Mouse (Mus musculus) small intestine, adult 2 months (tissue): ENCODE results near the gene Zbtb3. TPM values are rescaled to one million over a fixed set of nuclear protein-coding genes. Genes with fewer than 3 reads are reported as not detected.
A peak's percentile ranks its signal among the peaks of the same experiment; 100 is the strongest.

ENCODE experiments used
- H3K27ac ChIP-seq: fragments of 200-500 bp; 2 replicates; pipeline ENCODE4 v1.5.1; 2012; ENCODE audit warnings: low read depth, low read length, control low read depth, inconsistent platforms; ENCODE audit not compliant: insufficient read depth
- H3K27me3 ChIP-seq: fragments of 200-500 bp; 2 replicates; pipeline ENCODE4 v1.6.1; 2012; ENCODE audit warnings: mild to moderate bottlenecking, moderate library complexity, low read length, inconsistent platforms; ENCODE audit not compliant: control insufficient read depth, insufficient read depth
- H3K36me3 ChIP-seq: fragments of 200-500 bp; 2 replicates; pipeline ENCODE4 v1.6.1; 2012; ENCODE audit warnings: mild to moderate bottlenecking, low read length, control low read depth, inconsistent platforms; ENCODE audit not compliant: control insufficient read depth, insufficient read depth
- H3K4me1 ChIP-seq: fragments of 200-500 bp; 2 replicates; pipeline ENCODE4 v1.6.1; 2012; ENCODE audit warnings: low read length, inconsistent platforms, mixed read lengths; ENCODE audit not compliant: control insufficient read depth, insufficient read depth, insufficient read length
- H3K4me3 ChIP-seq: fragments of 200-500 bp; 2 replicates; pipeline ENCODE4 v1.5.1; 2012; ENCODE audit warnings: low read depth, mild to moderate bottlenecking, control low read depth, inconsistent platforms, low read length, moderate library complexity
- CTCF ChIP-seq: fragments of 200-500 bp; IDR thresholded peaks from 2 replicates; pipeline ENCODE4 v1.5.1; 2012; ENCODE audit warnings: low read depth, mild to moderate bottlenecking, control low read depth, inconsistent platforms, low read length, moderate library complexity, mixed read lengths; ENCODE audit not compliant: insufficient replicate concordance, insufficient read length; ENCODE audit errors: extremely low read depth
- POLR2A ChIP-seq: fragments of 200-500 bp; IDR thresholded peaks from 2 replicates; pipeline ENCODE4 v1.6.1; 2012; ENCODE audit warnings: low read depth, mild to moderate bottlenecking, control low read depth, inconsistent platforms, low read length, moderate library complexity
- WGBS: fragments of 180-500 bp; shearing (Covaris S2); methylation state at CpG from one replicate; pipeline ENCODE4 v1.1.7; 2018; 5-methylcytosine and 5-hydroxymethylcytosine counted together
- polyA plus RNA-seq: library from polyadenylated mRNA; depleted of rRNA; stranded (reverse); fragments of >200 nt; gene quantifications from 2 replicates; pipeline ENCODE4 v1.2.3, GENCODE M21; 2012; rRNA removed

The Zbtb3 gene
- polyA plus RNA-seq = 0.60 and 0.86 TPM in 2 replicates

DNA sequence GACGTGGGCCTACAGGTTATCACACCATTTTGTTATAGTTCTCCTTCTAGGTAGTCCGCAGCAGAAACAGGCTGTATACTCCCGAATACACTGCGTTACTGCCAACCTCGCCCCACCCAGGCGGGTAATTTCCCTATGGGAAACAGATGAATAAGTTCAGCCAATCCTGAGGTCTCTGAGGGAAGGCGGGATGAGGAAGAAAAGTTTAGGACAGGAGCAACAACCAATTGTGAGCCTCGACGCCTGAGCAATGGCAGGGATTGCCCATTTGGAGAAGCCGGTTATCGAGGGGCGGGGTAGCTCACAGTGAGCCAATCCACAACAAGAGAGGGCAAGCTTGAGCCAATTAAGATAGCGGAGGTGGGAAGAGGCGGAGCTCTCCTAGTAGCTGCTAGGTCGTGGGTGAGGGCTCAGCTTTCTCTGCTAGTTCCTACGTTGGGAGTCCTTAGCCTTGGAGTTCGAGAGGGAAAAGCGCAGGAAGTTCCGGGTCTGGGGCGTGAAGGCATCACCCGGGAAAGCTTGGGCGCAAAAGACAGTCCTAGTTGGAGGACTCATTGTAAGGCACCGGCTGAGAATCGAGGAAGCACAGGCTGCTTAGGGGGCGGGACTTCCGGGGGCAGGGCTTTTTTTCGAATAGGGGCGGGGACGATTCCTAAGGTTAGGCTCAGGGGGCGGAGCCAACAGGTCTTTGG lies at the start of gene Zbtb3:
Gene Zbtb3 (plus strand): TSS at position 426 of the 692 bp plus-strand sequence.
- H3K27ac ChIP-seq = peak within 1 kb of the TSS; percentile 67
- H3K27me3 ChIP-seq = no peaks in the 10 kb centered on the region
- TF ChIP-seq CTCF (no peak), POLR2A (peak; percentile 19; the same call in 1 of the 2 replicates)
- peaks cover 6% of the 10 kb centered on the region for H3K36me3 ChIP-seq
- H3K4me1 ChIP-seq = peaks cover 5% of the 10 kb centered on the region; the same call in 1 of the 2 replicates
- H3K4me3 ChIP-seq = peak within 1 kb of the TSS; percentile 87
- under 1% methylated on average over 30 of the region's 30 CpGs for WGBS

DNA sequence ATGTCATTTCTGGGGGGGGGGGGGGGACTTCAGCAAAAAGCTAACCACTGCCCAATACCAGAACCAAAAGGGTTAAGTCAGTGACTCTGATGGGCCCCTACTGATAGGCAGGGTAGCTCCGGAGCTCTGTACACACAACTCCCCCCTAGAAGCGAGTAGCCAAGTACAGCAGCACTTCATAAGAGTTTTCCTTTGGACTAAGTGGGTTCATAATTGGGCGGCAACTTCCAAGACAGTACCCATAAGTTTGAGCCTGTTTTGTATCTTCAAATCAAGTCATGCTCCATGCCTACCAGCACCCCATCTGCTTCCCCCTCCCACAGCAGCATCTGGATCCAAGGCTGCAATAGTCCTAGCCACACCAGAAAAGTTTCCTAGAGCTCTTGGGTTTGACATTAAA lies 46.7 kb upstream of the Zbtb3 start:
- Histone ChIP-seq H3K27ac (no peak overlapping the region), H3K4me3 (no peak overlapping the region), H3K4me1 (no peaks in the 10 kb centered on the region), H3K27me3 (no peaks in the 10 kb centered on the region), H3K36me3 (peaks cover 28% of the 10 kb centered on the region)
- TF ChIP-seq CTCF (no peak), POLR2A (no peak)
- 63% methylated on average over 3 of the region's 3 CpGs for WGBS

DNA sequence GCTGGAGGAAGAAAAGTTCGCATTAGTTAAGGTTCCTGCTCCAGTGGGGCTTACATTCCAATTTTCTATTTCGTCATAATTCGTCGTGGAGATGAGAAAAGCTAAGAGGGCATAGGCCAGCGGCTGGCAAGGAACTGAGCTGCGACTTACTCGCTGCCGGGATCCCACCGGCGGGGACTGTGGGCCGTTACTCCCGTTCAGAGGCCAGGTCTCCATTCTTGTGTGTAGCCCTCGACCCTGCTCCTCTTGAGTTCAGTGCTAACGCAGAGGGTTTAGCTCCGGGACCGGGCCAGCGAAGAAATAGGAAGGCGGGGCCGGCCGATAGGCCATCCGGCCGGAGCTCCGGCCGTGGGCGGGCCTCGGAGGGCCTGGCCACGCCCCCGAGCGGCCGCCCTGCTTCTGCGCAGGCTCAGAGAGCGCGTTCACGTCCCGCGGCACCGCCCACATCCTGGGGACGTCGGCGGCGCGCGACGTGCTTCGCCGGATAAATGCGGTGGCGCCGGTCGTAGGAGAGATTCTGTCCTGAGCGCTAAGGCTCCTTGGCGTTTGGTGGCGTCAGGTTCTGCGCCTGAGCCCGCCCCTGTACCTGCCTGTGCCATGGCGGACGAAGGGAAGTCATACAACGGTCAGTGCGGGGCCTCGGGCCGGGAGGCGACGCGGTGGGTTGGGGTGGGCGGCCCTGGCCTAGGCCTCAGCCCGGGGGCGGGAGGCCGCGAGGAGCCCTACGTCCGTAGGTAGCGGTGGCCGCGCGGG lies 45.5 kb upstream of the Zbtb3 start, which contains the start of gene Nxf1:
Gene Nxf1 (plus strand): TSS at position 439 of the 753 bp plus-strand sequence.
- Histone ChIP-seq H3K27me3 (no peaks in the 10 kb centered on the region), H3K36me3 (peaks cover 20% of the 10 kb centered on the region), H3K4me1 (no peaks in the 10 kb centered on the region), H3K4me3 (peak within 1 kb of the TSS; percentile 71), H3K27ac (peak within 1 kb of the TSS; percentile 68)
- under 1% methylated on average over 75 of the region's 75 CpGs for WGBS
- TF ChIP-seq POLR2A (peak; percentile 96), CTCF (no peak)

DNA sequence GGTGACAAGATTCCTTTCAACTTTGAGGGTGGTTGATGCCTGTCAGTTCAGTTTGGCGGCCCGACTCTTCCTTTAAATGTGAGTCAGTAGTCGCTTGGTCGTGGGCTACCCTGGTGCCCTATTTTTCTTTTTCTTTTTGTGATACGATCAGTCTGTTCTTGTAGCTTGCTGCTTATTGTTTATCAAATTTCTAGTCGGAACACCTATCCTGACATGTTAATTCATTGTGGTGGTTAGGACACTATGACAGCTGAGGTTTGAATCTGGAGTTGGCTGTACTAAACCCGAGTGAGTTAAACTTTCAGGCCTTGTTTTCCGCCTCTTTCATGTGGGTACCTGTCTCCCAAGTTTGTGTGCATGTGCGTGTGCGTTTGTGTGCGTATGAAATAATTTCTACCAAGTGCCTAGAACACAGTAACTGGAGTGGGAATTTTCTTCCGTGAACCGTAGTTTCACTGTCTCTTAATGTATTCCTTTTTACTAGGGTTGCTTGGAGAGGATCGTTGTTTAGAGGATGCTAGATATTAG lies 44.8 kb upstream of the Zbtb3 start:
- no peak for TF ChIP-seq POLR2A
- TF ChIP-seq CTCF = no peak
- Histone ChIP-seq H3K36me3 (peaks cover 19% of the 10 kb centered on the region), H3K27me3 (no peaks in the 10 kb centered on the region), H3K27ac (peak overlapping the region; percentile 34), H3K4me1 (no peaks in the 10 kb centered on the region), H3K4me3 (peak overlapping the region; percentile 71)
- WGBS = 1% methylated on average over 14 of the region's 14 CpGs

DNA sequence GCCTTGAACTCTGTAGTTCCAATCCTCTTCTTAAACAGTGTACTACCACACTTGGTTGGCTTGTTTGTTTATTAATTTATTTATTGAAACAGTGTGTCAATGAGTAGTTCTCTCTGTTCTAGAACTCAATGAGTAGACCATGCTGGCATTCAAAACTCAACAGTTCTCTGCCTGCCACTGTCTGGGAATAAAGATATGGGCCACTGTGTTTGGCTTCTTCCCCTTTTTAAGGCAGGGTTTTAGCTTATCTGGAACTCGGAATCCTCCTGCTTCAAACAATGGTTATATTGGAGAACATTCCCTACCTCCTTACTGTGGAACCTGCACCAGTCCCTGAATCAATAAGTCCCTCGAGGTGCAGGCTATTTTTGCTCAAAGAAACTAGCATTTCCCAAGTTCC lies 43.5 kb upstream of the Zbtb3 start:
- H3K36me3 ChIP-seq = peaks cover 23% of the 10 kb centered on the region
- TF ChIP-seq POLR2A = no peak
- no peak for TF ChIP-seq CTCF
- WGBS = 60% methylated on average over 2 of the region's 2 CpGs

DNA sequence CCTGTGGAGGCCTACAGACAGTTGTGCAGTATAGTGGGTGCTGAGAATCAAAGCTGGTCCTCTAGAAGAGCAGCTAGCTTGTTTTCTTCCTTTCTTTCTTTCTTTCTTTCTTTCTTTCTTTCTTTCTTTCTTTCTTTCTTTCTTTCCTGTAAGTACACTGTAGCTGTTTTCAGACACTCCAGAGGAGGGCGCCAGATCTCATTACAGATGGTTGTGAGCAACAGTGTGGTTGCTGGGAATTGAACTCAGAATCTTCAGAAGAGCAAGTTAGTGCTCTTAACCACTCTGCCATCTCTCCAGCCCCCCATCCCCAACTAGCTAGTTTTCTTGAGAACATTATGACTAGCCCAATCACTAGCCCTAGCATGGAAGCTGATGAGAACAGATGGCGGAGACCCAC lies 41.6 kb upstream of the Zbtb3 start:
- Histone ChIP-seq H3K27ac (no peak overlapping the region), H3K36me3 (peaks cover 32% of the 10 kb centered on the region), H3K4me1 (no peaks in the 10 kb centered on the region), H3K27me3 (no peaks in the 10 kb centered on the region), H3K4me3 (no peak overlapping the region)
- TF ChIP-seq CTCF = no peak
- no peak for TF ChIP-seq POLR2A
- 92% methylated on average over 2 of the region's 2 CpGs for WGBS

More for the DNA sequence above, 43.5 kb upstream of the Zbtb3 start:
- Histone ChIP-seq H3K4me1 (no peaks in the 10 kb centered on the region), H3K27me3 (no peaks in the 10 kb centered on the region), H3K4me3 (no peak overlapping the region), H3K27ac (no peak overlapping the region)

DNA sequence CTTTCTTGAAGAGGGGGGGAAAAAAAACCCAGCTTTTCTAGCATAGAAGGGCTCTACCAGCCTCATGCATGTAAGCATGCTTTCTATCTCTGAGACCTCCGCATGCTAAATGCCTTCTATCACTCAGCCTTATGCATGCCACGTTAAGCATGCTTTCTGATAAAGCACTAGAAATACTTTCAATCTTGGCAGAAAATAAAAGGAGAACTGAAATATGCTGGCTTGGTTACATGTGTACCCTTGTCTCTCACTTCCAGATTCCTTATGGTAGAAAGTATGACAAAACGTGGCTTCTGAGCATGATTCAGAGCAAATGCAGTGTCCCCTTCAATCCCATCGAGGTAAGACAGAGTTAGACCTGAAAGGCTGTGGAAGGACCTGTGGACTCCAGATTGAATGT lies 39.1 kb upstream of the Zbtb3 start:
- no peak for TF ChIP-seq POLR2A
- no peak for TF ChIP-seq CTCF
- Histone ChIP-seq H3K4me1 (no peaks in the 10 kb centered on the region), H3K27me3 (no peaks in the 10 kb centered on the region), H3K36me3 (peaks cover 54% of the 10 kb centered on the region), H3K27ac (no peak overlapping the region), H3K4me3 (no peak overlapping the region)
- WGBS = 84% methylated on average over 4 of the region's 4 CpGs
